8 mouse cellular contexts compared by ENCODE assay signal in genomic region chr2:30474776-30475175, GRCm38 (mm10). TPM values are rescaled to one million over a fixed set of nuclear protein-coding genes. Genes with fewer than 3 reads are reported as not detected.
A peak's percentile ranks its signal among the peaks of the same experiment; 100 is the strongest.
DNase-seq lines count a peak whose midpoint lies in the region; ATAC-seq lines count a peak whose summit lies in the region.

No protein-coding gene starts in this region.

- DNase-seq in heart, postnatal 25 days (ENCODE audit: low spot score) = no peak
- peak; percentile 63 for DNase-seq in ZHBTc4 (ENCODE audit: low read depth, low spot score)
- no peak for DNase-seq in cerebellum, adult 18-20 months
- no peak for DNase-seq in embryo, embryonic 9.5 days (ENCODE audit: extremely low spot score)
- DNase-seq in adrenal gland, adult 8-10 months = no peak

- no peak overlapping the region for H3K27ac ChIP-seq in heart, embryonic 12.5 days (ENCODE audit: poor library complexity, severe bottlenecking)
- H3K27ac ChIP-seq in hindbrain, embryonic 15.5 days (replicated peaks) = no peak overlapping the region
- H3K27ac ChIP-seq in midbrain, embryonic 13.5 days = no peak overlapping the region

- no peaks in the 10 kb centered on the region for H3K36me3 ChIP-seq in heart, embryonic 12.5 days
- no peaks in the 10 kb centered on the region for H3K36me3 ChIP-seq in hindbrain, embryonic 15.5 days
- no peaks in the 10 kb centered on the region for H3K36me3 ChIP-seq in midbrain, embryonic 13.5 days

- H3K9ac ChIP-seq in heart, embryonic 12.5 days = peak overlapping the region; percentile 39; the same call in 1 of the 2 replicates
- no peak overlapping the region for H3K9ac ChIP-seq in hindbrain, embryonic 15.5 days
- H3K9ac ChIP-seq in midbrain, embryonic 13.5 days (replicated peaks) = peak overlapping the region; percentile 57

- peaks cover 14% of the 10 kb centered on the region for H3K4me1 ChIP-seq in heart, embryonic 12.5 days (replicated peaks)
- H3K4me1 ChIP-seq in hindbrain, embryonic 15.5 days (replicated peaks) = peaks cover 28% of the 10 kb centered on the region
- peaks cover 24% of the 10 kb centered on the region for H3K4me1 ChIP-seq in midbrain, embryonic 13.5 days (replicated peaks)

- H3K4me3 ChIP-seq in heart, embryonic 12.5 days = peak overlapping the region; percentile 83
- H3K4me3 ChIP-seq in hindbrain, embryonic 15.5 days = peak overlapping the region; percentile 79
- H3K4me3 ChIP-seq in midbrain, embryonic 13.5 days (replicated peaks) = peak overlapping the region; percentile 83

- H3K27me3 ChIP-seq in heart, embryonic 12.5 days (replicated peaks) = peaks cover 17% of the 10 kb centered on the region
- no peaks in the 10 kb centered on the region for H3K27me3 ChIP-seq in hindbrain, embryonic 15.5 days
- H3K27me3 ChIP-seq in midbrain, embryonic 13.5 days = peaks cover 7% of the 10 kb centered on the region; the same call in 1 of the 2 replicates

- 30% methylated on average over 4 of the region's 4 CpGs for WGBS in heart, embryonic 12.5 days
- WGBS in hindbrain, embryonic 15.5 days = 35% methylated on average over 4 of the region's 4 CpGs
- 19% methylated on average over 4 of the region's 4 CpGs for WGBS in midbrain, embryonic 13.5 days

- no peak for ATAC-seq in heart, embryonic 12.5 days (ENCODE audit: insufficient number of reproducible peaks, low FRiP score)
- no peak for ATAC-seq in hindbrain, embryonic 15.5 days (ENCODE audit: low FRiP score, low read depth)
- ATAC-seq in midbrain, embryonic 13.5 days = no peak

- H3K4me2 ChIP-seq in heart, embryonic 12.5 days = peak overlapping the region; percentile 95
- peak overlapping the region; percentile 98 for H3K4me2 ChIP-seq in hindbrain, embryonic 15.5 days
- peak overlapping the region; percentile 89 for H3K4me2 ChIP-seq in midbrain, embryonic 13.5 days (replicated peaks)

- H3K9me3 ChIP-seq in heart, embryonic 12.5 days (replicated peaks) = no peaks in the 10 kb centered on the region
- H3K9me3 ChIP-seq in hindbrain, embryonic 15.5 days = no peaks in the 10 kb centered on the region
- no peaks in the 10 kb centered on the region for H3K9me3 ChIP-seq in midbrain, embryonic 13.5 days

- intact Hi-C loops in heart, postnatal 25 days (cut with DNase I) = loop anchor here (5.0 kb wide), 2 partner anchors 68 to 233 kb away; no protein-coding TSS in a partner anchor

RNA-seq across cellular contexts. Expression of gene Ier5l, which starts 0.8 kb away (rescaled TPM):
- 1.7 and 2.0 TPM in 2 replicates for polyA plus RNA-seq in heart, embryonic 12.5 days (2016; fragmentation: Nextera tagmentation; extraction: Ambion mirVana)
- total RNA-seq in heart, postnatal 25 days (2021) = 1 to 10 TPM; 4.1 to 6.9 TPM
- polyA plus RNA-seq in hindbrain, embryonic 15.5 days (2015; fragmentation: Nextera tagmentation; extraction: Ambion mirVana) = 2.7 and 2.9 TPM in 2 replicates
- polyA plus RNA-seq in midbrain, embryonic 13.5 days (2015; fragmentation: Nextera tagmentation; extraction: Ambion mirVana) = 1.8 and 2.0 TPM in 2 replicates
- 1 to 10 TPM; 3.8 to 7.7 (median 6.8) TPM for total RNA-seq in adrenal gland, adult 8-10 months (2022)

RNA-seq across cellular contexts. Expression of gene Ptpa, which starts 58.9 kb away (rescaled TPM):
- polyA plus RNA-seq in heart, embryonic 12.5 days (2016; fragmentation: Nextera tagmentation; extraction: Ambion mirVana) = 107 and 115 TPM in 2 replicates
- 10 to 100 TPM; 91.2 to 92.3 TPM for total RNA-seq in heart, postnatal 25 days (2021)
- polyA plus RNA-seq in hindbrain, embryonic 15.5 days (2015; fragmentation: Nextera tagmentation; extraction: Ambion mirVana) = 138 and 150 TPM in 2 replicates
- polyA plus RNA-seq in midbrain, embryonic 13.5 days (2015; fragmentation: Nextera tagmentation; extraction: Ambion mirVana) = 128 and 134 TPM in 2 replicates
- 100 to 1,000 TPM; 135 to 153 (median 141) TPM for total RNA-seq in adrenal gland, adult 8-10 months (2022)

RNA-seq across cellular contexts. Expression of gene Crat, which starts 59.2 kb away (rescaled TPM):
- 67.9 and 74.2 TPM in 2 replicates for polyA plus RNA-seq in heart, embryonic 12.5 days (2016; fragmentation: Nextera tagmentation; extraction: Ambion mirVana)
- total RNA-seq in heart, postnatal 25 days (2021) = 100 to 1,000 TPM; 433 to 486 TPM
- polyA plus RNA-seq in hindbrain, embryonic 15.5 days (2015; fragmentation: Nextera tagmentation; extraction: Ambion mirVana) = 25.7 and 29.5 TPM in 2 replicates
- 18.5 and 21.9 TPM in 2 replicates for polyA plus RNA-seq in midbrain, embryonic 13.5 days (2015; fragmentation: Nextera tagmentation; extraction: Ambion mirVana)
- 100 to 1,000 TPM in 1 of 4 experiments, 10 to 100 TPM in 3; 59.0 to 122 (median 95.3) TPM for total RNA-seq in adrenal gland, adult 8-10 months (2022)
